Mouse (Mus musculus) liver, embryonic 11.5 days (tissue): ENCODE measurements around the gene Gm14214. TPM values are rescaled to one million over a fixed set of nuclear protein-coding genes. Genes with fewer than 3 reads are reported as not detected.

Source experiments
- ATAC-seq: fragments of 200-750 bp; cut with Nextera tagmentation; replicated peaks from 2 replicates; pipeline ENCODE4 v1.8.0; 2017; ENCODE audit warnings: moderate number of reproducible peaks, mild to moderate bottlenecking, moderate TSS enrichment, moderate library complexity; ENCODE audit not compliant: low FRiP score
- DNase-seq: peaks from one replicate; pipeline ENCODE4 v3.0.0-alpha.2; 2017; ENCODE audit warnings: low spot score
- H3K27ac ChIP-seq: fragments of 300-500 bp; sonication (generic); 2 replicates; pipeline ENCODE4 v1.5.1; 2014; ENCODE audit warnings: mild to moderate bottlenecking, low read depth, low read length, control low read depth
- H3K27me3 ChIP-seq: fragments of 300-500 bp; sonication (generic); replicated peaks from 2 replicates; pipeline ENCODE4 v1.6.1; 2014; ENCODE audit warnings: low read length, mixed read lengths; ENCODE audit not compliant: control insufficient read depth, insufficient read depth
- H3K36me3 ChIP-seq: fragments of 300-500 bp; sonication (generic); 2 replicates; pipeline ENCODE4 v1.6.1; 2014; ENCODE audit warnings: mild to moderate bottlenecking, low read length, moderate library complexity, mixed read lengths; ENCODE audit not compliant: control insufficient read depth, insufficient read depth
- H3K4me1 ChIP-seq: fragments of 300-500 bp; sonication (generic); replicated peaks from 2 replicates; pipeline ENCODE4 v1.6.1; 2014; ENCODE audit warnings: low read length, mixed read lengths; ENCODE audit not compliant: control insufficient read depth, insufficient read depth
- H3K4me2 ChIP-seq: fragments of 300-500 bp; sonication (generic); 2 replicates; pipeline ENCODE4 v1.6.1; 2014; ENCODE audit warnings: mild to moderate bottlenecking, control low read depth, moderate library complexity
- H3K4me3 ChIP-seq: fragments of 300-500 bp; sonication (generic); 2 replicates; pipeline ENCODE4 v1.5.1; 2014; ENCODE audit warnings: low read depth, low read length, control low read depth
- H3K9ac ChIP-seq: fragments of 300-500 bp; sonication (generic); 2 replicates; pipeline ENCODE4 v1.6.1; 2014; ENCODE audit warnings: low read depth, low read length, control low read depth
- H3K9me3 ChIP-seq: fragments of 300-500 bp; sonication (generic); 2 replicates; pipeline ENCODE4 v1.6.1; 2016; ENCODE audit warnings: low read length, inconsistent platforms, mixed read lengths; ENCODE audit not compliant: control insufficient read depth
- WGBS: fragments of 180-500 bp; shearing (Covaris S2); extraction: QIAGEN DNeasy Blood & Tissue Kit; methylation state at CpG from one replicate; pipeline ENCODE4 v1.1.7; 2014; 5-methylcytosine and 5-hydroxymethylcytosine counted together
- polyA plus RNA-seq: library from polyadenylated mRNA; unstranded; fragments of >200 nt; fragmentation: Nextera tagmentation; extraction: Ambion mirVana; gene quantifications from 2 replicates; pipeline ENCODE4 v1.2.1, GENCODE M21; 2014

Gene Gm14214
- polyA plus RNA-seq, result not detected in 2 replicates

- no peak within 1 kb of the TSS for H3K4me3 ChIP-seq
- no peaks in the 10 kb centered on the region for H3K27me3 ChIP-seq
- no peaks in the 10 kb centered on the region for H3K36me3 ChIP-seq
- H3K4me1 ChIP-seq, result peaks cover 8% of the 10 kb centered on the region
- H3K9ac ChIP-seq, result no peak within 1 kb of the TSS
- H3K9me3 ChIP-seq, result no peaks in the 10 kb centered on the region
- ATAC-seq (no peak), DNase-seq (no peak)
- no peak within 1 kb of the TSS for H3K27ac ChIP-seq
- H3K4me2 ChIP-seq, result no peak within 1 kb of the TSS
Observed at GRCm38 (mm10) chr2:154769930-154770329, at the start of gene Gm14214. Gene Gm14214 (minus strand): TSS chr2:154770030.

DNA sequence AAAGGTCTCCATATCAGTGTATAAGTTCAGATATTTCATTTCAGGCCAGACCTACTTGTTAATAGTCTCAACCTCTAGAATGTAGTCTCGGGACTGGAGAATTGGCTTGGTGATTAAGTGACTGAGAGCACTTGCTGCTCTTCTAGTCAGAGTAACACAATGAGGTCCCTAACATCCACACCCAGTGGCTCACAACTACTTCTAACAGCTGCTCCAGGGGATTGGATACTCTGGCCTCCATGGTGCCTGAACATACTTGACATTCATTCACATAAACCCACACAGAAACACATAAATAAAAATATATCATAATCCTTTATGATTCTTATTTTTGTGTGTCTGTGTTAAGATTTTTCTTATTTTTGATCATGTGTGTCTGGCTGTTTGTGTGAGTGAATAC, 48.8 kb upstream of the Gm14214 start:
- 66% methylated on average over 1 of the region's 1 CpGs for WGBS
- H3K9me3 ChIP-seq, result no peaks in the 10 kb centered on the region
- no peaks in the 10 kb centered on the region for H3K27me3 ChIP-seq
- DNase-seq, result no peak
- H3K27ac ChIP-seq, result no peak overlapping the region
- H3K36me3 ChIP-seq, result 0 out of 2 replicates have a peak, but pooled peaks cover 2% of the 10 kb centered on the region
- no peak overlapping the region for H3K9ac ChIP-seq
- H3K4me3 ChIP-seq, result no peak overlapping the region
- no peak for ATAC-seq
- H3K4me2 ChIP-seq, result no peak overlapping the region
- H3K4me1 ChIP-seq, result peaks cover 33% of the 10 kb centered on the region

GRCm38 (mm10) chr2:154817788-154818187, 48.0 kb upstream of the Gm14214 start:
- Histone ChIP-seq H3K36me3 (0 out of 2 replicates have a peak, but pooled peaks cover 2% of the 10 kb centered on the region), H3K9me3 (no peaks in the 10 kb centered on the region), H3K4me2 (no peak overlapping the region), H3K4me1 (peaks cover 33% of the 10 kb centered on the region), H3K9ac (no peak overlapping the region), H3K27me3 (no peaks in the 10 kb centered on the region), H3K27ac (no peak overlapping the region), H3K4me3 (no peak overlapping the region)
- no peak for ATAC-seq
- 5% methylated on average over 1 of the region's 1 CpGs for WGBS
- DNase-seq, result no peak

- 57% methylated on average over 3 of the region's 3 CpGs for WGBS
- Histone ChIP-seq H3K4me1 (peaks cover 33% of the 10 kb centered on the region), H3K27ac (no peak overlapping the region)
Observed at GRCm38 (mm10) chr2:154817089-154817488, 47.3 kb upstream of the Gm14214 start.

GRCm38 (mm10) chr2:154813426-154813825, 43.6 kb upstream of the Gm14214 start:
- DNase-seq, result no peak
- ATAC-seq, result no peak
- Histone ChIP-seq H3K4me2 (no peak overlapping the region), H3K9me3 (no peaks in the 10 kb centered on the region), H3K27me3 (no peaks in the 10 kb centered on the region), H3K9ac (no peak overlapping the region), H3K27ac (no peak overlapping the region), H3K4me1 (peaks cover 17% of the 10 kb centered on the region), H3K4me3 (no peak overlapping the region), H3K36me3 (no peaks in the 10 kb centered on the region)
- 92% methylated on average over 2 of the region's 2 CpGs for whole genome bisulfite sequencing

More at GRCm38 (mm10) chr2:154817089-154817488, 47.3 kb upstream of the Gm14214 start:
- Histone ChIP-seq H3K9me3 (no peaks in the 10 kb centered on the region), H3K27me3 (no peaks in the 10 kb centered on the region), H3K36me3 (no peaks in the 10 kb centered on the region), H3K4me2 (no peak overlapping the region), H3K9ac (no peak overlapping the region), H3K4me3 (no peak overlapping the region)
- no peak for ATAC-seq
- no peak for DNase-seq

GRCm38 (mm10) chr2:154810821-154811220, 41.0 kb upstream of the Gm14214 start:
- H3K9me3 ChIP-seq, result no peaks in the 10 kb centered on the region
- WGBS, result 84% methylated on average over 1 of the region's 1 CpGs
- H3K4me2 ChIP-seq, result no peak overlapping the region
- no peak overlapping the region for H3K27ac ChIP-seq
- H3K9ac ChIP-seq, result no peak overlapping the region
- no peak overlapping the region for H3K4me3 ChIP-seq
- H3K4me1 ChIP-seq, result 0 out of 2 replicates have a peak, but pooled peaks cover 3% of the 10 kb centered on the region
- no peak for ATAC-seq
- H3K27me3 ChIP-seq, result no peaks in the 10 kb centered on the region
- no peak for DNase-seq
- H3K36me3 ChIP-seq, result no peaks in the 10 kb centered on the region

- 98% methylated on average over 1 of the region's 1 CpGs for WGBS
- Histone ChIP-seq H3K4me1 (peaks cover 3% of the 10 kb centered on the region; the same call in 1 of the 2 replicates), H3K27me3 (no peaks in the 10 kb centered on the region), H3K4me3 (no peak overlapping the region), H3K36me3 (no peaks in the 10 kb centered on the region), H3K27ac (no peak overlapping the region), H3K9ac (no peak overlapping the region), H3K9me3 (no peaks in the 10 kb centered on the region), H3K4me2 (no peak overlapping the region)
- DNase-seq (no peak), ATAC-seq (no peak)
Observed at GRCm38 (mm10) chr2:154809107-154809762, 39.4 kb upstream of the Gm14214 start.

GRCm38 (mm10) chr2:154807689-154808088, 37.9 kb upstream of the Gm14214 start:
- no peak overlapping the region for H3K4me2 ChIP-seq
- WGBS, result 71% methylated on average over 1 of the region's 1 CpGs
- H3K27me3 ChIP-seq, result no peaks in the 10 kb centered on the region
- DNase-seq (no peak), ATAC-seq (no peak)
- no peak overlapping the region for H3K9ac ChIP-seq
- no peak overlapping the region for H3K4me3 ChIP-seq
- no peaks in the 10 kb centered on the region for H3K9me3 ChIP-seq
- H3K27ac ChIP-seq, result no peak overlapping the region
- H3K36me3 ChIP-seq, result no peaks in the 10 kb centered on the region
- H3K4me1 ChIP-seq, result peaks cover 17% of the 10 kb centered on the region; the same call in 1 of the 2 replicates

GRCm38 (mm10) chr2:154803845-154804244, 34.0 kb upstream of the Gm14214 start:
- Histone ChIP-seq H3K27ac (no peak overlapping the region), H3K9me3 (no peaks in the 10 kb centered on the region), H3K4me3 (no peak overlapping the region), H3K9ac (no peak overlapping the region), H3K27me3 (no peaks in the 10 kb centered on the region), H3K36me3 (no peaks in the 10 kb centered on the region; the same call in 1 of the 2 replicates), H3K4me1 (peaks cover 21% of the 10 kb centered on the region), H3K4me2 (no peak overlapping the region)
- DNase-seq, result no peak
- peak; percentile 67; the same call in 1 of the 2 replicates for ATAC-seq
- WGBS, result 60% methylated on average over 4 of the region's 4 CpGs
